Mouse (Mus musculus): ENCODE measurements at regions not wholly inside any gene's neighbourhood (a gene's known extent, or its start where the extent isn't known, plus 50 kb on each side); places are given as distances from the start of the nearest gene placed in this dataset.
A peak's percentile ranks its signal among the peaks of the same experiment; 100 is the strongest.

DNA sequence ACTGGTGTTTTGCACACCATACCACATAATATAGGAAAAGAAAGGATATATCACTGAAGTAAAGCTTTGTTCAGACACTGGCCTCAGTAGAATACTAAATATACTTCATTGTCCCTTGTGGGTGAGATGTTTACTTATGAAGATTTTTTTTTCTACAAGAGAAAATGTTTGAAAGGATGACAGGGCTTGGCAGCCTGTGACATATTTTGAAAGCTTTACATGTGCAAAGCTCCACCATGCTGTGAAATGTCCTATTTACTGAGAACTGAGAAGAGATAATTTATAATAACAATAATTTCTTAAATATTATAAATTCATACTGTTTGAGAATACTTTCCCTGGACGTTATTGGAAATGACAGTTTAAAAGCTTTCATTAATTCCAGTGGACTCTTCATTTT lies 395.3 kb downstream of the Ccdc50 start:
- ATAC-seq (ENCODE audit: insufficient number of reproducible peaks, low FRiP score, low TSS enrichment), result peak; percentile 58

- no peak for ATAC-seq (ENCODE audit: insufficient number of reproducible peaks, low FRiP score, low TSS enrichment)
These were observed 404.7 kb downstream of the Ccdc50 start for GRCm38 (mm10) chr16:27793406-27793805.

DNA sequence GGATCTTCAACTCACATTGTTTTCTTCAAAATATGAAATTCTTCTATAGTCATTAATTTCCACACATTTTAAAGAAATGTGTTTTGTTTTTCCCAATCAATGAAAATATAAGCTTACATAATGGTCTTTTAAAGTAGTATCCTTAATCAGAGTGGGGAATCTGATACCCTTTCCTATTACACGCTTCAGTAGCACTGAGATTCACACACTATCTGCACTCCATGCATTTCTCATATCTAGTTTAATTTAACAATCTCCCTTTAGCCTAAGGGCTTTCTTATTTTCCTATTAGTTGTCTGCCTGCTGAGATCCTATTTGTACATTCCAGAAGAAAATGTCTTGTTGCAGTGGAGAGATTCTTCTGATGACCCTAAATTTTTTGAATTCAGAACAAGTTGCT lies 406.2 kb downstream of the Ccdc50 start:
- no peak for ATAC-seq (ENCODE audit: insufficient number of reproducible peaks, low FRiP score, low TSS enrichment)

GRCm38 (mm10) chr16:27796153-27796822 lies 407.6 kb downstream of the Ccdc50 start:
- no peak for ATAC-seq (ENCODE audit: insufficient number of reproducible peaks, low FRiP score, low TSS enrichment)

DNA sequence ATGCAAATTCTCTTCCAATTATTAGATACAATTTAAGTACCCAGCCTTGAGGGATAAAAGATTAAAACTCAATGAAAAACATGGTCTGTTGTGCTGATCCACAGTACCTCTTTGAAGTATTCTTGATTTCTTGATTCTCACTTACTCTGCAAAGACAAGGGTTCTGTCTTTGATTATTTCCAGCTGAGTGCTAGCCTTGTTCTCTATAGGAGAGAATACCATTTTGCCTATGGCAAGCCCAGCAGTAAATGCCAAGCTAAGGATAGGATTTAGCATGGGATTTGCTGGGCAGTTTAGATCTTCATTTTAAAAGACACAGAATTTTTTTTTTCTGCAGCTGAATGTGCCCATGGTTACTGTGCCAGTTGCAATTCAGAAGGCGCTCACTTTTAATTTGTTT lies 425.8 kb downstream of the Ccdc50 start:
- ATAC-seq (ENCODE audit: insufficient number of reproducible peaks, low FRiP score, low TSS enrichment), result no peak

Data from cerebellum, adult (tissue).